Mouse (Mus musculus) forebrain, embryonic 16.5 days (tissue): ENCODE results near the gene Mical3. TPM values are rescaled to one million over a fixed set of nuclear protein-coding genes. Genes with fewer than 3 reads are reported as not detected.

Experiments
- ATAC-seq: fragments of 200-750 bp; cut with Nextera tagmentation; 2 replicates; pipeline ENCODE4 v1.8.0; 2017; ENCODE audit warnings: mild to moderate bottlenecking, moderate library complexity
- H3K27ac ChIP-seq: fragments of 300-500 bp; sonication (generic); 2 replicates; pipeline ENCODE4 v1.5.1; 2014; ENCODE audit warnings: low read length, control low read depth
- H3K27me3 ChIP-seq: fragments of 300-500 bp; sonication (generic); replicated peaks from 2 replicates; pipeline ENCODE4 v1.6.1; 2014; ENCODE audit warnings: low read length; ENCODE audit not compliant: control insufficient read depth, insufficient read depth
- H3K36me3 ChIP-seq: fragments of 300-500 bp; sonication (generic); 2 replicates; pipeline ENCODE4 v1.6.1; 2014; ENCODE audit not compliant: control insufficient read depth, insufficient read depth
- H3K4me1 ChIP-seq: fragments of 300-500 bp; sonication (generic); replicated peaks from 2 replicates; pipeline ENCODE4 v1.6.1; 2014; ENCODE audit warnings: low read length; ENCODE audit not compliant: control insufficient read depth, insufficient read depth
- H3K4me2 ChIP-seq: fragments of 300-500 bp; sonication (generic); 2 replicates; pipeline ENCODE4 v1.6.1; 2014; ENCODE audit warnings: mild to moderate bottlenecking, low read length, control low read depth
- H3K4me3 ChIP-seq: fragments of 300-500 bp; sonication (generic); replicated peaks from 2 replicates; pipeline ENCODE4 v1.5.1; 2014; ENCODE audit warnings: mild to moderate bottlenecking, low read length, control low read depth
- H3K9ac ChIP-seq: fragments of 300-500 bp; sonication (generic); replicated peaks from 2 replicates; pipeline ENCODE4 v1.6.1; 2014; ENCODE audit warnings: low read depth, low read length, control low read depth
- H3K9me3 ChIP-seq: fragments of 300-500 bp; sonication (generic); 2 replicates; pipeline ENCODE4 v1.6.1; 2016; ENCODE audit warnings: low read length; ENCODE audit not compliant: control insufficient read depth
- WGBS: fragments of 180-500 bp; shearing (Covaris S2); extraction: QIAGEN DNeasy Blood & Tissue Kit; methylation state at CpG from one replicate; pipeline ENCODE4 v1.1.7; 2014; 5-methylcytosine and 5-hydroxymethylcytosine counted together
- polyA plus RNA-seq: library from polyadenylated mRNA; unstranded; fragments of >200 nt; fragmentation: Nextera tagmentation; extraction: Ambion mirVana; gene quantifications from 2 replicates; pipeline ENCODE4 v1.2.1, GENCODE M21; 2015

Mical3 gene
- polyA plus RNA-seq, 1 experiment from 2014 or later, result 35.5 TPM

- H3K27me3 ChIP-seq, result no peaks in the 10 kb centered on the region
- H3K9ac ChIP-seq, result no peak overlapping the region
- 75% methylated on average over 1 of the region's 1 CpGs for WGBS
- H3K4me3 ChIP-seq, result no peak overlapping the region
- H3K36me3 ChIP-seq, result no peaks in the 10 kb centered on the region
- H3K4me2 ChIP-seq, result no peak overlapping the region
- H3K4me1 ChIP-seq, result peaks cover 18% of the 10 kb centered on the region
- ATAC-seq, result no peak
- H3K9me3 ChIP-seq, result no peaks in the 10 kb centered on the region
- H3K27ac ChIP-seq, result no peak overlapping the region
Observed at GRCm38 (mm10) chr6:121108075-121108474, 22.7 kb downstream of the Mical3 start.

GRCm38 (mm10) chr6:121106711-121107405 lies 23.9 kb downstream of the Mical3 start:
- Histone ChIP-seq H3K4me2 (no peak overlapping the region), H3K27ac (no peak overlapping the region), H3K9ac (no peak overlapping the region), H3K4me3 (no peak overlapping the region), H3K36me3 (no peaks in the 10 kb centered on the region), H3K4me1 (peaks cover 22% of the 10 kb centered on the region), H3K27me3 (no peaks in the 10 kb centered on the region), H3K9me3 (no peaks in the 10 kb centered on the region)
- 92% methylated on average over 16 of the region's 16 CpGs for WGBS
- no peak for ATAC-seq

DNA sequence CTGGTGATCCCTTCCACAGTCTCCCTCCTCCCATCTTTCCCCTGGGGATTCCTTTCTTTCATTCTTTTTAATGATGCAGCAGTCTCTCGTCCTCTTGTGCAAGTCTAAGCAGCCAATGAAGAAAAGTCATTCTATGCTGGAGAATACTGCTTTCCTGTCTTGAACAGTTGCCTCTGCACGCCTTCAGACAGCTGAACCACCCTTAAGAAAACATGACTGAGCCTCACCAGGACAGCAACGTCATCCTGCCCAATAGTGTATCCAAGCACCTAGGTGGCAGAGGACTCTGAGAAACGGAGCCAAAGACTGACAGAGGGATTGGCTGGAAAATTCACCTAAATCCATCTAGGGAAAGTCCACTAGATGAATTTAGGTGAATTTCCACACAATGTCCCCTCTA lies 25.1 kb downstream of the Mical3 start:
- H3K9me3 ChIP-seq, result no peaks in the 10 kb centered on the region
- no peak overlapping the region for H3K9ac ChIP-seq
- H3K27me3 ChIP-seq, result no peaks in the 10 kb centered on the region
- 50% methylated on average over 4 of the region's 4 CpGs for WGBS
- no peak overlapping the region for H3K27ac ChIP-seq
- no peak for ATAC-seq
- no peak overlapping the region for H3K4me3 ChIP-seq
- no peak overlapping the region for H3K4me2 ChIP-seq
- H3K36me3 ChIP-seq, result no peaks in the 10 kb centered on the region
- peaks cover 22% of the 10 kb centered on the region for H3K4me1 ChIP-seq

DNA sequence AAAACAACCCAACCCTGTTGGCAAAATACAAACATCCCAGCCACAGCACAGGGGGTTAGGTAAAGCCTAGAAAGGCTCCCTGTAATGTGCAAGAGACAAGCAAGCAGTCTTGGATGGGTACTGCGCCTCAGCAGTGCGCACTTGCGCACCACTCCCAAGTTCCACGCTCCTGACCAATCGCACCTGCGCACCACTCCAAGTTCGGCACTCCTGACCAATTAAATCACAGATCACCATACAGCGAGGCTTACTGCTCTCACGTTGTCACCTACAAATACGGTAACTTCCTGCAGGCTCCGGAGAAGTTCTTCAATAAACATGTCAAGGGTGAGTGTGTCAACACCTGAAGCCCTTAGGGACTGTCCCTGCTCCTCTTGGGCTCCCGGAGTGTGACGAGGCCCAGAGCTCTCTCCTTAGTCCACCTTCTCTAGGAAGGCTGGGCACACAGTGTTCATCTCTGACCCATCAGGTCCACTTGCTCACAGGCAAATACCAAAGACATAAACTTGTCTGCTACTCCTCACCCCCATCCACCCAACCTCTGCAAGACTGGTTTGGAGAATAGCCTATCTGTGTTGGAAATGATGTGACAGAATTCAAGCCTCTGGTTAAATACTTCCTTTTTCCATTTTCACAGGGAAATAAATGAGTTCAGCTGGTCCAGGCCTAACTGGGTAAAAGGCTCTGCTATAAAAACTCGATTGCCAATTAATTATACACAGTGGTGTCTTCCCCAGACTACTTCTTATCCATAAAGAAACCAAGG lies 27.2 kb downstream of the Mical3 start:
- H3K27me3 ChIP-seq, result no peaks in the 10 kb centered on the region
- peaks cover 21% of the 10 kb centered on the region for H3K4me1 ChIP-seq
- no peaks in the 10 kb centered on the region for H3K9me3 ChIP-seq
- no peak overlapping the region for H3K4me3 ChIP-seq
- ATAC-seq, result no peak
- no peak overlapping the region for H3K27ac ChIP-seq
- no peak overlapping the region for H3K9ac ChIP-seq
- H3K36me3 ChIP-seq, result no peaks in the 10 kb centered on the region
- H3K4me2 ChIP-seq, result no peak overlapping the region
- 96% methylated on average over 14 of the region's 14 CpGs for WGBS

GRCm38 (mm10) chr6:121102941-121103340 lies 27.9 kb downstream of the Mical3 start:
- Histone ChIP-seq H3K4me3 (no peak overlapping the region), H3K9me3 (no peaks in the 10 kb centered on the region), H3K27ac (no peak overlapping the region), H3K4me2 (no peak overlapping the region), H3K4me1 (peaks cover 21% of the 10 kb centered on the region), H3K27me3 (no peaks in the 10 kb centered on the region), H3K9ac (no peak overlapping the region), H3K36me3 (no peaks in the 10 kb centered on the region)
- WGBS, result 88% methylated on average over 10 of the region's 10 CpGs
- no peak for ATAC-seq

GRCm38 (mm10) chr6:121102084-121102483 lies 28.7 kb downstream of the Mical3 start:
- no peak for ATAC-seq
- WGBS, result 74% methylated on average over 2 of the region's 2 CpGs
- Histone ChIP-seq H3K9me3 (no peaks in the 10 kb centered on the region), H3K4me2 (no peak overlapping the region), H3K36me3 (no peaks in the 10 kb centered on the region), H3K4me3 (no peak overlapping the region), H3K4me1 (peaks cover 19% of the 10 kb centered on the region), H3K27ac (no peak overlapping the region), H3K27me3 (no peaks in the 10 kb centered on the region), H3K9ac (no peak overlapping the region)

GRCm38 (mm10) chr6:121101201-121101600 lies 29.6 kb downstream of the Mical3 start:
- no peak for ATAC-seq
- H3K9me3 ChIP-seq, result no peaks in the 10 kb centered on the region
- H3K4me2 ChIP-seq, result no peak overlapping the region
- H3K9ac ChIP-seq, result no peak overlapping the region
- H3K27me3 ChIP-seq, result no peaks in the 10 kb centered on the region
- 91% methylated on average over 5 of the region's 5 CpGs for WGBS
- no peak overlapping the region for H3K27ac ChIP-seq
- no peaks in the 10 kb centered on the region for H3K36me3 ChIP-seq
- no peak overlapping the region for H3K4me3 ChIP-seq
- H3K4me1 ChIP-seq, result peaks cover 19% of the 10 kb centered on the region

GRCm38 (mm10) chr6:121099831-121100230 lies 31.0 kb downstream of the Mical3 start:
- Histone ChIP-seq H3K4me1 (peaks cover 15% of the 10 kb centered on the region), H3K4me3 (no peak overlapping the region), H3K27me3 (no peaks in the 10 kb centered on the region), H3K27ac (no peak overlapping the region), H3K9me3 (no peaks in the 10 kb centered on the region), H3K4me2 (no peak overlapping the region), H3K9ac (no peak overlapping the region), H3K36me3 (no peaks in the 10 kb centered on the region)
- WGBS, result 89% methylated on average over 7 of the region's 7 CpGs
- ATAC-seq, result no peak

- no peak overlapping the region for H3K27ac ChIP-seq
- WGBS, result 81% methylated on average over 4 of the region's 4 CpGs
- no peak overlapping the region for H3K9ac ChIP-seq
Observed at GRCm38 (mm10) chr6:121099228-121099608, 31.6 kb downstream of the Mical3 start.

More at GRCm38 (mm10) chr6:121099228-121099608, 31.6 kb downstream of the Mical3 start:
- no peak for ATAC-seq
- H3K4me1 ChIP-seq, result peaks cover 15% of the 10 kb centered on the region
- no peaks in the 10 kb centered on the region for H3K9me3 ChIP-seq
- H3K36me3 ChIP-seq, result no peaks in the 10 kb centered on the region
- H3K4me2 ChIP-seq, result no peak overlapping the region
- H3K4me3 ChIP-seq, result no peak overlapping the region
- H3K27me3 ChIP-seq, result no peaks in the 10 kb centered on the region
